Mouse (Mus musculus): ENCODE data around the gene Shoc2. TPM values are rescaled to one million over a fixed set of nuclear protein-coding genes. Genes with fewer than 3 reads are reported as not detected.

Gene Shoc2
- total and polyA plus RNA-seq, 3 experiments = 14.1 to 27.1 (median 23.7) TPM

DNA sequence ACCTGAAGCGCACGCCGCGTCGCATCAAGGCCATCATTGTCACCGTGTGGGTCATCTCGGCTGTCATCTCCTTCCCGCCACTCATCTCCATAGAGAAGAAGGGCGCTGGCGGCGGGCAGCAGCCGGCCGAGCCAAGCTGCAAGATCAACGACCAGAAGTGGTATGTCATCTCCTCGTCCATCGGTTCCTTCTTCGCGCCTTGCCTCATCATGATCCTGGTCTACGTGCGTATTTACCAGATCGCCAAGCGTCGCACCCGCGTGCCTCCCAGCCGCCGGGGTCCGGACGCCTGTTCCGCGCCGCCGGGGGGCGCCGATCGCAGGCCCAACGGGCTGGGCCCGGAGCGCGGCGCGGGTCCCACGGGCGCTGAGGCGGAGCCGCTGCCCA, 102.6 kb downstream of the Shoc2 start:
- H3K9me3 ChIP-seq (replicated peaks; ENCODE audit: low read length) = peaks cover 31% of the 10 kb centered on the region
- TF ChIP-seq USF2 (conservative IDR thresholded peaks at IDR 0.05; ENCODE audit: low read depth, low read length) (no peak), POLR2A (IDR thresholded peaks at IDR 0.05; ENCODE audit: low read depth, low read length) (no peak), BHLHE40 (IDR thresholded peaks at IDR 0.05; ENCODE audit: low read depth, low read length) (no peak), MXI1 (IDR thresholded peaks at IDR 0.05; ENCODE audit: low read depth, low read length) (no peak), GABPA (IDR thresholded peaks at IDR 0.05; ENCODE audit: insufficient replicate concordance, low read depth, low read length) (no peak), TCF12 (IDR thresholded peaks at IDR 0.05; ENCODE audit: low read depth, low read length) (no peak), CTCF (conservative IDR thresholded peaks at IDR 0.05 in 1 of 2, IDR thresholded peaks at IDR 0.05 in 1 of 2; ENCODE audit: low read depth in 2 of 2, low read length in 2 of 2) (no peak), IRF4 (IDR thresholded peaks at IDR 0.05; ENCODE audit: low read depth, low read length) (no peak), ZNF384 (IDR thresholded peaks at IDR 0.05; ENCODE audit: low read depth, low read length) (no peak)
- dilution Hi-C loops (cut with MboI; ENCODE audit: extremely low pct_ligation_motif_present, extremely low pct_unique_long_range_greater_than_20kb, low sequenced_read_pairs) = no loop called here
- no peak overlapping the region for H3K4me3 ChIP-seq (replicated peaks in 1 of 3; ENCODE audit: low read depth in 2 of 3, low read length in 2 of 3, poor library complexity in 1 of 3)
- in situ Hi-C loops (cut with MboI; ENCODE audit: low pct_ligation_motif_present, low pct_unique_long_range_greater_than_20kb, low sequenced_read_pairs) = no loop called here
- H3K27ac ChIP-seq (ENCODE audit: insufficient read depth, low read depth) = no peak overlapping the region
- no peaks in the 10 kb centered on the region for H3K79me2 ChIP-seq (replicated peaks; ENCODE audit: control insufficient read depth, extremely low read depth, insufficient read depth, poor library complexity, severe bottlenecking)
- H3K4me1 ChIP-seq (ENCODE audit: control insufficient read depth in 1 of 2, insufficient read depth in 2 of 2) = peaks cover 0 to 27% of the 10 kb centered on the region in 2 experiments; a peak in 2 of 4 replicates
- no peaks in the 10 kb centered on the region for H3K27me3 ChIP-seq (replicated peaks)
- no peak overlapping the region for H3K9ac ChIP-seq (ENCODE audit: insufficient read depth, low read depth)
- H3K4me2 ChIP-seq (ENCODE audit: insufficient read depth, low read depth, poor library complexity, severe bottlenecking) = no peak overlapping the region
- peaks cover 0 to 12% of the 10 kb centered on the region in 2 experiments for H3K36me3 ChIP-seq (replicated peaks in 1 of 2; ENCODE audit: control insufficient read depth in 1 of 2, insufficient read depth in 1 of 2, low read length in 1 of 2)
- no peak for DNase-seq (ENCODE audit: extremely low read depth)

DNA sequence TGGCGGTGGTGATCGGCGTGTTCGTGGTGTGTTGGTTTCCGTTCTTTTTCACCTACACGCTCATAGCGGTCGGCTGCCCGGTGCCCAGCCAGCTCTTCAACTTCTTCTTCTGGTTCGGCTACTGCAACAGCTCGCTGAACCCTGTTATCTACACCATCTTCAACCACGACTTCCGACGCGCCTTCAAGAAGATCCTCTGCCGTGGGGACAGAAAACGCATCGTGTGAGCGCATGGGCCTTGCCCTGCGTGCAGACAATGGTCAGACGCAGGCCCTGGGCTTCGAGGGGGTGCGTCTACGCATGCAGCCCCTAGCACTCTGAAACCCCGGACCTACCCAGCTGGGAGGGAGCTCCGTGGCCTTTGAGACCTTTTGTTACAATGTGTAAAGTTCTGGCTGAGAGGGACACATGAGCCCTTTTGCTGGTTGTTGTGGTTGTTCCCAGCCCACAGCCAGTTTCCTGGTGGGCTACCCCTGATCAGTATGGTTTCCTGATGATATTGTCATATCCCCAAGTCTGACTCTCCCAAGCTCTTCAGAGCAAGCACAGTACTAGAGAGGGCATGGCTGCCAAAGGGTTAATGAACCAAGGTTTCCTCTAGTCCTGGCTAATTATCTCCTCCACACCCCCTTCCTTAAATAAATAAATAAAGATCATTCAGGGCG, 103.4 kb downstream of the Shoc2 start:
- H3K27me3 ChIP-seq (replicated peaks) = no peaks in the 10 kb centered on the region

More for the DNA sequence above, 103.4 kb downstream of the Shoc2 start:
- H3K9me3 ChIP-seq (replicated peaks; ENCODE audit: low read length) = peaks cover 31% of the 10 kb centered on the region
- H3K4me3 ChIP-seq (replicated peaks in 1 of 3; ENCODE audit: low read depth in 2 of 3, low read length in 2 of 3, poor library complexity in 1 of 3) = no peak overlapping the region
- peaks cover 0 to 12% of the 10 kb centered on the region in 2 experiments for H3K36me3 ChIP-seq (replicated peaks in 1 of 2; ENCODE audit: control insufficient read depth in 1 of 2, insufficient read depth in 1 of 2, low read length in 1 of 2)
- H3K27ac ChIP-seq (ENCODE audit: insufficient read depth, low read depth) = no peak overlapping the region
- no peaks in the 10 kb centered on the region for H3K79me2 ChIP-seq (replicated peaks; ENCODE audit: control insufficient read depth, extremely low read depth, insufficient read depth, poor library complexity, severe bottlenecking)
- peaks cover 0 to 28% of the 10 kb centered on the region in 2 experiments; a peak in 2 of 4 replicates for H3K4me1 ChIP-seq (ENCODE audit: control insufficient read depth in 1 of 2, insufficient read depth in 2 of 2)
- TF ChIP-seq CHD2 (IDR thresholded peaks at IDR 0.05; ENCODE audit: low read length) (no peak), MAFK (IDR thresholded peaks at IDR 0.05; ENCODE audit: insufficient replicate concordance, low read length) (no peak), ZMIZ1 (IDR thresholded peaks at IDR 0.05; ENCODE audit: low read depth, low read length) (no peak), POLR2AphosphoS2 (IDR thresholded peaks at IDR 0.05; ENCODE audit: low read depth, low read length) (no peak), USF2 (conservative IDR thresholded peaks at IDR 0.05; ENCODE audit: low read depth, low read length) (no peak), USF1 (IDR thresholded peaks at IDR 0.05; ENCODE audit: low read depth, low read length) (no peak), SMC3 (IDR thresholded peaks at IDR 0.05; ENCODE audit: low read depth, low read length) (no peak), MYC (IDR thresholded peaks at IDR 0.05; ENCODE audit: low read depth, low read length) (no peak), CTCF (conservative IDR thresholded peaks at IDR 0.05 in 1 of 2, IDR thresholded peaks at IDR 0.05 in 1 of 2; ENCODE audit: low read depth in 2 of 2, low read length in 2 of 2) (no peak), ZNF384 (IDR thresholded peaks at IDR 0.05; ENCODE audit: low read depth, low read length) (no peak), KAT2A (IDR thresholded peaks at IDR 0.05; ENCODE audit: insufficient replicate concordance, low read length) (no peak), UBTF (IDR thresholded peaks at IDR 0.05; ENCODE audit: low read depth, low read length) (no peak), EP300 (IDR thresholded peaks at IDR 0.05; ENCODE audit: low read length) (no peak), ELF1 (IDR thresholded peaks at IDR 0.05; ENCODE audit: low read depth, low read length) (no peak)
- dilution Hi-C loops (cut with MboI; ENCODE audit: extremely low pct_ligation_motif_present, extremely low pct_unique_long_range_greater_than_20kb, low sequenced_read_pairs) = no loop called here
- no peak for DNase-seq (ENCODE audit: extremely low read depth)
- no peak overlapping the region for H3K9ac ChIP-seq (ENCODE audit: insufficient read depth, low read depth)
- in situ Hi-C loops (cut with MboI; ENCODE audit: low pct_ligation_motif_present, low pct_unique_long_range_greater_than_20kb, low sequenced_read_pairs) = no loop called here
- H3K4me2 ChIP-seq (ENCODE audit: insufficient read depth, low read depth, poor library complexity, severe bottlenecking) = no peak overlapping the region

Data from CH12.LX (cell line).